Mouse (Mus musculus): ENCODE measurements around the gene Pglyrp2. TPM values are rescaled to one million over a fixed set of nuclear protein-coding genes. Genes with fewer than 3 reads are reported as not detected.

Gene Pglyrp2
- polyA plus RNA-seq, 1 experiment from 2014 or later, result not detected

DNA sequence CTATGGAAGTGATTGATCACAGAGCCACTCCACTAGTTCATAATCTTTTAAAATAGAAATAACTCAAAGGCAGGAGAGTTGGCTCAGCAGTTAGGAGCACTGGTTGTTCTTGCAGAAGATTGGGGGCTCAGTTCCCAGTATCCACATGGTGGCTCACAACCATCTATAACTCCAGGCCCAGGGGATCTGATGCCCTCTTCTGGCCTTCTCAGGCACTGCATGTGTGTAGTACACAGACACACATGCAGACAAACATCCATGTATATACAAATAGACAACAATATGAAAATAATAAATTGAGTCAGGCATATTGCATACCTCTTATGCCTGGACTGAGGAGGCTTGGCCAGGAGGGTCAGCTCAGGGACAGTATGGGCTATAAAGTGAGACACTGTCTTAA lies 23.2 kb upstream of the Pglyrp2 start:
- Histone ChIP-seq H3K9ac (ENCODE audit: low read depth, low read length) (no peak overlapping the region), H3K4me2 (replicated peaks; ENCODE audit: low read depth, low read length) (no peak overlapping the region), H3K36me3 (ENCODE audit: control insufficient read depth, insufficient read depth, low read length) (no peaks in the 10 kb centered on the region), H3K9me3 (ENCODE audit: control insufficient read depth, low read length) (peaks cover 2% of the 10 kb centered on the region; the same call in 1 of the 2 replicates), H3K27ac (ENCODE audit: low read depth, low read length) (no peak overlapping the region), H3K4me1 (ENCODE audit: control insufficient read depth, insufficient read depth, low read length) (no peaks in the 10 kb centered on the region), H3K27me3 (ENCODE audit: control insufficient read depth, insufficient read depth, low read length) (no peaks in the 10 kb centered on the region), H3K4me3 (ENCODE audit: low read length) (no peak overlapping the region)
- ATAC-seq (ENCODE audit: low FRiP score, low TSS enrichment), result no peak

DNA sequence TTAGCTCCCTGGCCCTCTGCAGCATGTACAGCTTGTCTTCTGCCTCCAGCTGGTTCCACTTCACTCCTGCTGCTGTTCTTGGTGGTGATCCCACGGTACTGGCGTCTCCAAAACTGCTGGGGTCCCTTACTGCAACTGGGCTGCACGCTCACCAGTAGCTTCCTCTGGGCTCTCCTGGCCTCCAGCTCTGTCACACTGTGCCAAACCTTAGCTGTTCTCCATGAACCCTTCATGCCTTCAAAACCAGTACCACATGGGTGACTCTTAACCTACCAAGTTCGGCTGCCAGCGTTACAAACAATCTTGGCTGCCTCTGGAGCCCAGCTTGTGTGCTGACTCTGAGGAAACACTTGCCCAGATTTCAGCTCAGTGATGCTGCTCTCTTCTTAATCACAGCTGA lies 21.0 kb upstream of the Pglyrp2 start:
- Histone ChIP-seq H3K4me2 (replicated peaks; ENCODE audit: low read depth, low read length) (no peak overlapping the region), H3K4me1 (ENCODE audit: control insufficient read depth, insufficient read depth, low read length) (no peaks in the 10 kb centered on the region), H3K36me3 (ENCODE audit: control insufficient read depth, insufficient read depth, low read length) (no peaks in the 10 kb centered on the region), H3K9ac (ENCODE audit: low read depth, low read length) (no peak overlapping the region), H3K27ac (ENCODE audit: low read depth, low read length) (no peak overlapping the region), H3K4me3 (ENCODE audit: low read length) (no peak overlapping the region), H3K27me3 (ENCODE audit: control insufficient read depth, insufficient read depth, low read length) (no peaks in the 10 kb centered on the region), H3K9me3 (ENCODE audit: control insufficient read depth, low read length) (peaks cover 2% of the 10 kb centered on the region; the same call in 1 of the 2 replicates)
- 78% methylated on average over 5 of the region's 5 CpGs for WGBS
- no peak for ATAC-seq (ENCODE audit: low FRiP score, low TSS enrichment)

DNA sequence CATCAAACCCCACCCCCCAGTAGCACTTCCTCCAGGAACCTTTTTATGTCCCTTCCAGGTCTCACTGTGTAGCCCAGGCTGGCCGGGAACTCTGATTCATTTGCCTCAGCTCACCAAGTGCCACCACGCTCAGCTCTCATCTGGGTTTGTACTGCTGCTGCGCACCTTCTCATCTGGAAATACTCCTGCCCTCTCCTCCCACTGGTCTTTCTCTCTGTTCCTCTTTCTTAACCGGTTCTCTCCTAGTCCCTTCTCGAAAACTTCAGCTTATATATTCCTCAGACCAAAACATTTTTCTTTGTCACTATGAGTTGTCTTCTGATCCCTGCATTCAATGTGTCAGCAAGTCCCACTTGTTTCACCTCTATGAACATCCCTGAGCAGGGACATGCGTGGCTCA lies 19.3 kb upstream of the Pglyrp2 start:
- ATAC-seq (ENCODE audit: low FRiP score, low TSS enrichment), result no peak
- no peak overlapping the region for H3K4me2 ChIP-seq (replicated peaks; ENCODE audit: low read depth, low read length)
- H3K27ac ChIP-seq (ENCODE audit: low read depth, low read length), result no peak overlapping the region
- WGBS, result 76% methylated on average over 6 of the region's 6 CpGs
- H3K4me1 ChIP-seq (ENCODE audit: control insufficient read depth, insufficient read depth, low read length), result no peaks in the 10 kb centered on the region
- no peaks in the 10 kb centered on the region for H3K9me3 ChIP-seq (ENCODE audit: control insufficient read depth, low read length)
- 0 out of 2 replicates have a peak, but pooled peaks cover 4% of the 10 kb centered on the region for H3K27me3 ChIP-seq (ENCODE audit: control insufficient read depth, insufficient read depth, low read length)
- no peak overlapping the region for H3K4me3 ChIP-seq (ENCODE audit: low read length)
- no peak overlapping the region for H3K9ac ChIP-seq (ENCODE audit: low read depth, low read length)
- H3K36me3 ChIP-seq (ENCODE audit: control insufficient read depth, insufficient read depth, low read length), result no peaks in the 10 kb centered on the region

DNA sequence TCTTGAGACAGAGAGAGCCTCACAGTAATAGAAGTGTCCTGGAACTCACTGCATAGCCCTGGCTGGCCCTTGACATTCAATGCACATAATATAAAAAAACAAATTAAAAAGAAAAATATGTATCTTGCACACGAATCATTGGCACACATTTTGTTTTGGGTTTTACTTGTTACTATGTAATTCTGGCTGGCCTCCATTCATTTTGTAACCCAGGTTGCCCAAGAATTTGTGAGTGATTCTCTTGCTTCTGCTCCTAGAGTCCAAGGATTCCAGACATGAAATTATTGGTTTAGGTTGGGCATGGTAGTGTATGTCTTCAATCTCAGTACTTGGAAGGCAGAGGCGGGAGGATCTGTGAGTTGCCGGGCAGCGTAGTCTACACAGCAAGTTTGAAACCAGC lies 13.1 kb upstream of the Pglyrp2 start:
- H3K27ac ChIP-seq (ENCODE audit: low read depth, low read length), result no peak overlapping the region
- H3K4me3 ChIP-seq (ENCODE audit: low read length), result no peak overlapping the region
- H3K9me3 ChIP-seq (ENCODE audit: control insufficient read depth, low read length), result no peaks in the 10 kb centered on the region
- no peak overlapping the region for H3K4me2 ChIP-seq (replicated peaks; ENCODE audit: low read depth, low read length)
- no peak for ATAC-seq (ENCODE audit: low FRiP score, low TSS enrichment)
- H3K9ac ChIP-seq (ENCODE audit: low read depth, low read length), result no peak overlapping the region
- 94% methylated on average over 4 of the region's 4 CpGs for WGBS
- no peaks in the 10 kb centered on the region for H3K36me3 ChIP-seq (ENCODE audit: control insufficient read depth, insufficient read depth, low read length)
- H3K27me3 ChIP-seq (ENCODE audit: control insufficient read depth, insufficient read depth, low read length), result 0 out of 2 replicates have a peak, but pooled peaks cover 4% of the 10 kb centered on the region
- H3K4me1 ChIP-seq (ENCODE audit: control insufficient read depth, insufficient read depth, low read length), result no peaks in the 10 kb centered on the region

DNA sequence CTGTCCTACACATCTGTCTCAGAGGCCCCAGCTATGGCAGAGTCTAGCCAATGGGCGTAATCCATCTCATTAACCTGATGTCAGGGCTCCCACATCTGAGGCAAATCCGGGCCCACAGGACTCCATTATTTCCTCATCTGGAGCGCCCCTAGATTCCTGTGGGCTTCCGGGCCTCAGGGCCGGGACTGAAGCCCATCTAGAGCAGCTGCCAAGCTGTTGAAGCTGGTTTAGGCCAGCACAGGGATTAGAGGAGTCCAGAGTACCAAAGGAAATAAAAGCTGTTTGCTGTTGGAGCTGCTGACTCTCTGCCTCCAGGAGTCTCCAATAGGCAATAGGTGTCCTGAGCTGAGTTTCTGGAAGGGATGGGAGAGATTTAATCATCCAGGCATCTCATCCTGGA lies 11.2 kb upstream of the Pglyrp2 start:
- 0 out of 2 replicates have a peak, but pooled peaks cover 4% of the 10 kb centered on the region for H3K27me3 ChIP-seq (ENCODE audit: control insufficient read depth, insufficient read depth, low read length)
- no peak overlapping the region for H3K4me3 ChIP-seq (ENCODE audit: low read length)
- no peak overlapping the region for H3K27ac ChIP-seq (ENCODE audit: low read depth, low read length)
- no peak overlapping the region for H3K9ac ChIP-seq (ENCODE audit: low read depth, low read length)
- no peaks in the 10 kb centered on the region for H3K9me3 ChIP-seq (ENCODE audit: control insufficient read depth, low read length)
- H3K4me2 ChIP-seq (replicated peaks; ENCODE audit: low read depth, low read length), result no peak overlapping the region
- ATAC-seq (ENCODE audit: low FRiP score, low TSS enrichment), result no peak
- WGBS, result 67% methylated on average over 5 of the region's 5 CpGs
- H3K4me1 ChIP-seq (ENCODE audit: control insufficient read depth, insufficient read depth, low read length), result no peaks in the 10 kb centered on the region
- H3K36me3 ChIP-seq (ENCODE audit: control insufficient read depth, insufficient read depth, low read length), result no peaks in the 10 kb centered on the region

DNA sequence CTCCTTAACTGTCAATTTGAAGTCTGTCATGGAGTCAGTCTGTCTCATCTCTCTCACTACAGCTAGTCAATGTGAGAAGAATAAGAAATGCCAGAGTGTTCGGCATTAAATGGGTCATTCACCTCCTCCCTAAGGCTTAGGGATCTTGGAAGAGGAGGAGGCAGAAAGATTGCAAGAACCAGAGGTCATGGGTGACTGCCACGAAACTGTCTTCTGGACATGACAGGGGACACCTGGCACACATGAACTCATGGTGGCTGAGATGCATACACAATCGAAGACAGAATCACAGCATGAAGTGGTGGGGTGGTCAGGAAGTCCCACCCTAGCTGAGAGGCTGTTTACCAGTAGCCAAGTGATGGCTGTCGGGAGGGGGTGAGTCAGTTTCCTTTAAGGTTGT lies 10.4 kb upstream of the Pglyrp2 start:
- H3K4me2 ChIP-seq (replicated peaks; ENCODE audit: low read depth, low read length), result no peak overlapping the region
- H3K27ac ChIP-seq (ENCODE audit: low read depth, low read length), result no peak overlapping the region
- H3K27me3 ChIP-seq (ENCODE audit: control insufficient read depth, insufficient read depth, low read length), result 0 out of 2 replicates have a peak, but pooled peaks cover under 1% of the 10 kb centered on the region
- H3K4me1 ChIP-seq (ENCODE audit: control insufficient read depth, insufficient read depth, low read length), result no peaks in the 10 kb centered on the region
- H3K36me3 ChIP-seq (ENCODE audit: control insufficient read depth, insufficient read depth, low read length), result no peaks in the 10 kb centered on the region
- no peaks in the 10 kb centered on the region for H3K9me3 ChIP-seq (ENCODE audit: control insufficient read depth, low read length)
- ATAC-seq (ENCODE audit: low FRiP score, low TSS enrichment), result no peak
- H3K4me3 ChIP-seq (ENCODE audit: low read length), result no peak overlapping the region
- H3K9ac ChIP-seq (ENCODE audit: low read depth, low read length), result no peak overlapping the region
- 38% methylated on average over 4 of the region's 4 CpGs for WGBS

DNA sequence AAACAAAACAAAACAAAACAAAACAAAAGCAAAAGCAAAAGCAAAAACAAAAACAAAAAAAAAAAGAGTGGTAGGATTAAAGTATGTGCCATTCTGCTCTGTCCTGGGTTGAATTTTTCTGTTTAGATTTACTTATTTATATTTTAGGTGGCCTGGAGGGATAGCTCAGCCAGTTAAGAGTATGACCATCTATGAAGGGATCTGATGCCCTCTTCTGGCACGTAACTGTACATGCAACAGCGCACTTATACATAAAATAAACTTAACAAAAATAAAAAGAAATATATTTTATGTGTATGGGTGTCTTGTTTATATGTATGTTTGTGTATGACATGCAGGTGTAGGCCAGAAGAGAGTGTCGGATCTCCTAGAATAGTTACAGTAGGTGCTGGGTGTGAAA lies 8.0 kb upstream of the Pglyrp2 start:
- Histone ChIP-seq H3K4me3 (ENCODE audit: low read length) (no peak overlapping the region), H3K4me2 (replicated peaks; ENCODE audit: low read depth, low read length) (no peak overlapping the region), H3K27me3 (ENCODE audit: control insufficient read depth, insufficient read depth, low read length) (no peaks in the 10 kb centered on the region), H3K9ac (ENCODE audit: low read depth, low read length) (no peak overlapping the region), H3K9me3 (ENCODE audit: control insufficient read depth, low read length) (no peaks in the 10 kb centered on the region), H3K36me3 (ENCODE audit: control insufficient read depth, insufficient read depth, low read length) (no peaks in the 10 kb centered on the region), H3K4me1 (ENCODE audit: control insufficient read depth, insufficient read depth, low read length) (no peaks in the 10 kb centered on the region), H3K27ac (ENCODE audit: low read depth, low read length) (no peak overlapping the region)
- ATAC-seq (ENCODE audit: low FRiP score, low TSS enrichment), result no peak
- 62% methylated on average over 3 of the region's 3 CpGs for WGBS

DNA sequence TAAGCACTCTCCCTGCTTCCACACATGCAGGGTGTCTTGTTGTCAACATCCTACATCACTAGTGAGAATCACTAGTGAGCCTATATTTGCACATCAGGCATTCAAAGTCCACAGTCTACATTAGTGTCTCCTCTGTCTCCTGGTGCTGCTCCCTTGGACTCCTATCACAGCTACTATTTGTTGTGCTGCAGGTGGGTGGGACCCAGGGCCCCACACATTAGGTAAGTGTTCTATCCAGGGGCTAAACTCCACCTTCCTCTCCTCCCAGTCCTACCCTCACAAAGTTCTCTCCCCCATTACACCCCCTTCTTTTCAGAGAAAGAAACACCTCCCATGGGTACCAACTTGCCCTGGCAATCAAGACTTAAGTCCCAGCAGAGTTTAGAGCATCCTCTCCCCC lies 2.6 kb upstream of the Pglyrp2 start:
- Histone ChIP-seq H3K27me3 (ENCODE audit: control insufficient read depth, insufficient read depth, low read length) (no peaks in the 10 kb centered on the region), H3K4me3 (ENCODE audit: low read length) (no peak overlapping the region), H3K4me2 (replicated peaks; ENCODE audit: low read depth, low read length) (no peak overlapping the region), H3K4me1 (ENCODE audit: control insufficient read depth, insufficient read depth, low read length) (no peaks in the 10 kb centered on the region), H3K27ac (ENCODE audit: low read depth, low read length) (no peak overlapping the region), H3K9ac (ENCODE audit: low read depth, low read length) (no peak overlapping the region), H3K36me3 (ENCODE audit: control insufficient read depth, insufficient read depth, low read length) (no peaks in the 10 kb centered on the region), H3K9me3 (ENCODE audit: control insufficient read depth, low read length) (no peaks in the 10 kb centered on the region)
- no peak for ATAC-seq (ENCODE audit: low FRiP score, low TSS enrichment)

DNA sequence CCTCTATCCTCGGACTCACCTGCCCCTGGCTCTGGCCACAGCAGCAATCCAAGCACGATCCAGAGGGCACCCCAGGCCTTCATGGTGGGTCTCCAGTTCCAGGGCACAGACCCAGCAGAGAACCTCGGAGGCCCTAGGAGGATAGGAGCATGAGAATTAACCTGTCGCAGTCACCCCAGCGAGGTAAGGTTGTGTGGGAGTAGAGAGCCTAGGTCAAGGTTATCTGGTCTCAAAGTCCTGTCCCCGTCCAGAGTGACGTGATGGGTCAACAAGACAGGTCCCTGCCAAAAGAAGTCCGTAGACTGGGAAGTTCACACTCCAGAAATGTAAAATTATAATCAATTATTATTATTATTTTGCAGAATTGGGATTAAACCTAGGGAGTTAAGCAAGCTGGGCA lies 3.2 kb downstream of the Pglyrp2 start:
- no peaks in the 10 kb centered on the region for H3K4me1 ChIP-seq (ENCODE audit: control insufficient read depth, insufficient read depth, low read length)
- no peaks in the 10 kb centered on the region for H3K9me3 ChIP-seq (ENCODE audit: control insufficient read depth, low read length)
- no peak overlapping the region for H3K27ac ChIP-seq (ENCODE audit: low read depth, low read length)
- WGBS, result 74% methylated on average over 8 of the region's 8 CpGs
- ATAC-seq (ENCODE audit: low FRiP score, low TSS enrichment), result no peak
- no peaks in the 10 kb centered on the region for H3K36me3 ChIP-seq (ENCODE audit: control insufficient read depth, insufficient read depth, low read length)
- no peak overlapping the region for H3K9ac ChIP-seq (ENCODE audit: low read depth, low read length)
- H3K4me3 ChIP-seq (ENCODE audit: low read length), result no peak overlapping the region
- 0 out of 2 replicates have a peak, but pooled peaks cover 6% of the 10 kb centered on the region for H3K27me3 ChIP-seq (ENCODE audit: control insufficient read depth, insufficient read depth, low read length)
- H3K4me2 ChIP-seq (replicated peaks; ENCODE audit: low read depth, low read length), result no peak overlapping the region

DNA sequence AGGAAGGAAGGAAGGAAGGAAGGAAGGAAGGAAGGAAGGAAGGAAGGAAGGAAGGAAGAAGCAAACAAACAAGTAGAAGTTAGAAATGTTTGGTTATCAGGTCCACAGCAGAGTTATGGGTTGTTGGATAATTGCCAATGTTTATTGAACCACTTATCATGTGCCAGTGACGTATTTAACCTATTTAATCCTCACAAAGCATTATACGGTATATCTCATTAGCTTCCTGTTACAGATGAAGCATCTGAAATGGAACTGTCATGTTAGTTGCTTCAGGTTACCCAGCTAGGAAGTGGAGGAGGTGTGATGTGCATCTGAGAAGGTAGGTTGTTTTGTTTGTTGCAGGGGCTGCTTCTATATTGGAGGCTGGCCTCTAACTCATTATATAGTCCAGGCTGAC lies 4.0 kb downstream of the Pglyrp2 start:
- Histone ChIP-seq H3K9me3 (ENCODE audit: control insufficient read depth, low read length) (no peaks in the 10 kb centered on the region), H3K36me3 (ENCODE audit: control insufficient read depth, insufficient read depth, low read length) (no peaks in the 10 kb centered on the region), H3K4me1 (ENCODE audit: control insufficient read depth, insufficient read depth, low read length) (no peaks in the 10 kb centered on the region), H3K4me3 (ENCODE audit: low read length) (no peak overlapping the region), H3K4me2 (replicated peaks; ENCODE audit: low read depth, low read length) (no peak overlapping the region), H3K27me3 (ENCODE audit: control insufficient read depth, insufficient read depth, low read length) (0 out of 2 replicates have a peak, but pooled peaks cover 9% of the 10 kb centered on the region), H3K9ac (ENCODE audit: low read depth, low read length) (no peak overlapping the region), H3K27ac (ENCODE audit: low read depth, low read length) (no peak overlapping the region)
- 74% methylated on average over 2 of the region's 2 CpGs for WGBS
- no peak for ATAC-seq (ENCODE audit: low FRiP score, low TSS enrichment)

Data from kidney, embryonic 14.5 days (tissue).